9 mouse cellular contexts compared by ENCODE assay signal in the genomic region with DNA sequence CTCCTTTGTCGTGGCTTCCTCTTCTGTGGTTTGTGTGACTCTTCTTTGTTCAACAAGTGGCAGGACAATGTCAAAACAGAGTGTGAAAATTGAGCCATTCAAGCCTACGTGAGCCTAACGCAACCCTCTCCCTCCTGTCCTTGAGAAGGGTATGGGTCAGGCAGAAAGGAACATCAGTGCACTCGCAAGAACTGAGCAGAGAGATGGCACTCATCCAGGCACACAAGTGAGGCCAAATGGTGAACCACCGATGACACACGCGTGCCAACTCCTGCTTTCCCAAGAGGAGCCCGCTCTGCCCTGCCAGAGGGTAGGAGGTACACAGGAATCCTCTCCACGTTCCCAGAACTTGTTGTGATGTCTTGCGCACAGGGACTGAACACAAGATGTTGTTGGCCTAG. TPM values are rescaled to one million over a fixed set of nuclear protein-coding genes. Genes with fewer than 3 reads are reported as not detected.
DNase-seq lines count a peak whose midpoint lies in the region; ATAC-seq and TF ChIP-seq lines count a peak whose summit lies in the region.
"Had no signal": no experiment of that assay in that cellular context is flagged by ENCODE, and none has a peak within 500 bp of the region (broad histone marks: within the 10 kb centered on the region; RNA-seq: fewer than 3 reads in every experiment).

No protein-coding gene starts in this region.

- intact Hi-C loops in gastrocnemius, postnatal 14 days (cut with DNase I; ENCODE audit: low total_unique reads) = no loop called here

- no peaks in the 10 kb centered on the region for H3K36me3 ChIP-seq in liver, adult 2 months (ENCODE audit: control insufficient read depth, insufficient read depth, low read length)
- no peaks in the 10 kb centered on the region for H3K36me3 ChIP-seq in liver, embryonic 12.5 days
- no peaks in the 10 kb centered on the region for H3K36me3 ChIP-seq in forebrain, embryonic 13.5 days (ENCODE audit: poor library complexity, severe bottlenecking)
- H3K36me3 ChIP-seq: neural tube, embryonic 12.5 days had no signal

- H3K4me2 ChIP-seq in liver, embryonic 12.5 days = no peak overlapping the region
- no peak overlapping the region for H3K4me2 ChIP-seq in forebrain, embryonic 13.5 days
- H3K4me2 ChIP-seq: neural tube, embryonic 12.5 days had no signal

- peaks cover 44% of the 10 kb centered on the region for H3K4me1 ChIP-seq in liver, adult 2 months (ENCODE audit: control insufficient read depth, insufficient read depth, low read length)
- peaks cover 35% of the 10 kb centered on the region for H3K4me1 ChIP-seq in liver, embryonic 12.5 days
- H3K4me1 ChIP-seq in bone marrow macrophage, adult 2 months (ENCODE audit: control insufficient read depth, insufficient read depth, low read length) = peaks cover 58% of the 10 kb centered on the region
- H3K4me1 ChIP-seq in forebrain, embryonic 13.5 days = peaks cover 3% of the 10 kb centered on the region; the same call in 1 of the 2 replicates

- no peaks in the 10 kb centered on the region for H3K9me3 ChIP-seq in liver, embryonic 12.5 days (replicated peaks)
- H3K9me3 ChIP-seq in forebrain, embryonic 13.5 days (replicated peaks) = no peaks in the 10 kb centered on the region
- H3K9me3 ChIP-seq: neural tube, embryonic 12.5 days had no signal

- peak overlapping the region; percentile 89 for H3K27ac ChIP-seq in liver, adult 2 months (replicated peaks; ENCODE audit: insufficient read depth, low read depth, low read length)
- no peak overlapping the region for H3K27ac ChIP-seq in liver, embryonic 12.5 days
- H3K27ac ChIP-seq in bone marrow macrophage, adult 2 months (ENCODE audit: insufficient read depth, low read depth, low read length) = peak overlapping the region; percentile 81
- no peak overlapping the region for H3K27ac ChIP-seq in forebrain, embryonic 13.5 days
- H3K27ac ChIP-seq: neural tube, embryonic 12.5 days had no signal

- H3K9ac ChIP-seq in liver, adult 2 months (ENCODE audit: low read depth, low read length) = no peak overlapping the region; the same call in 1 of the 2 replicates
- no peak overlapping the region for H3K9ac ChIP-seq in liver, embryonic 12.5 days
- no peak overlapping the region for H3K9ac ChIP-seq in forebrain, embryonic 13.5 days
- H3K9ac ChIP-seq: neural tube, embryonic 12.5 days had no signal

- peak; percentile 98 for DNase-seq in liver, adult 2 months (ENCODE audit: extremely low read depth, low read depth, low spot score)
- peak; percentile 62 for DNase-seq in gastrocnemius, postnatal 14 days
- no peak for DNase-seq in urinary bladder, adult 18-20 months (ENCODE audit: low spot score in 2 of 2)
- DNase-seq in spleen, postnatal 14 days (ENCODE audit: low spot score in 2 of 2) = no peak

- H3K79me2 ChIP-seq in liver, adult 2 months (ENCODE audit: control insufficient read depth, insufficient read depth, low read length) = peaks cover 27% of the 10 kb centered on the region; the same call in 1 of the 2 replicates

- TF ChIP-seq CTCF in liver, adult 2 months (IDR thresholded peaks at IDR 0.05; ENCODE audit: low read depth, low read length) = no peak
- no peak for TF ChIP-seq CTCF in bone marrow macrophage, adult 2 months (IDR thresholded peaks at IDR 0.05; ENCODE audit: low read depth, low read length)

- H3K27me3 ChIP-seq in liver, adult 2 months (ENCODE audit: control insufficient read depth, insufficient read depth, low read length) = no peaks in the 10 kb centered on the region
- H3K27me3 ChIP-seq in liver, embryonic 12.5 days (replicated peaks) = no peaks in the 10 kb centered on the region
- H3K27me3 ChIP-seq in forebrain, embryonic 13.5 days = no peaks in the 10 kb centered on the region
- H3K27me3 ChIP-seq: neural tube, embryonic 12.5 days had no signal

- ATAC-seq in liver, embryonic 12.5 days = no peak
- ATAC-seq in megakaryocyte, adult 5-6 weeks (ENCODE audit: poor library complexity, severe bottlenecking) = peak; percentile 89
- no peak for ATAC-seq in forebrain, embryonic 13.5 days

- 24% methylated on average over 10 of the region's 10 CpGs for whole genome bisulfite sequencing in liver, adult 2 months
- 78% methylated on average over 10 of the region's 10 CpGs for WGBS in liver, embryonic 12.5 days (ENCODE audit: insufficient replicate concordance)
- WGBS in forebrain, embryonic 13.5 days = 73% methylated on average over 10 of the region's 10 CpGs

- H3K4me3 ChIP-seq in liver, adult 2 months (ENCODE audit: insufficient read depth, low read depth, low read length) = no peak overlapping the region
- H3K4me3 ChIP-seq in liver, embryonic 12.5 days = no peak overlapping the region
- no peak overlapping the region for H3K4me3 ChIP-seq in bone marrow macrophage, adult 2 months (ENCODE audit: insufficient read depth, low read length)
- no peak overlapping the region for H3K4me3 ChIP-seq in forebrain, embryonic 13.5 days
- H3K4me3 ChIP-seq: neural tube, embryonic 12.5 days had no signal

- TF ChIP-seq POLR2A in liver, adult 2 months (IDR thresholded peaks at IDR 0.05; ENCODE audit: extremely low read depth, insufficient read depth, low read length) = no peak
- no peak for TF ChIP-seq POLR2A in bone marrow macrophage, adult 2 months (IDR thresholded peaks at IDR 0.05; ENCODE audit: borderline replicate concordance, low read depth, low read length)

RNA-seq across cellular contexts. Expression of a gene that starts 50.2 kb away (rescaled TPM):
- 23.0 and 24.5 TPM in 2 replicates for total RNA-seq in liver, adult 2 months (2014; rRNA removed)
- 10.0 and 15.0 TPM in 2 replicates for polyA plus RNA-seq in liver, adult 2 months (2012; rRNA removed)
- polyA plus RNA-seq in liver, embryonic 12.5 days (2016; fragmentation: Nextera tagmentation; extraction: Ambion mirVana) = 1.1 and 1.6 TPM in 2 replicates
- polyA plus RNA-seq in bone marrow macrophage, adult 2 months (2012; ENCODE audit: insufficient read depth, insufficient read length, missing spikeins) = 8.2 and 10.5 TPM in 2 replicates
- total RNA-seq in gastrocnemius, postnatal 14 days (2021) = 10 to 100 TPM; 22.3 to 22.7 TPM
- total RNA-seq in megakaryocyte, adult 5-6 weeks (2015) = 2.1 and 3.0 TPM in 2 replicates
- total RNA-seq in megakaryocyte, adult 5-6 weeks (2017) = 2.3 and 3.8 TPM in 2 replicates
- polyA plus RNA-seq in forebrain, embryonic 13.5 days (2015; fragmentation: Nextera tagmentation; extraction: Ambion mirVana) = 1.0 and 1.3 TPM in 2 replicates

Comparison
In these comparisons a context has a peak if more than half of its experiments do, and no peak if none do; other contexts are left out.
1. H3K27ac ChIP-seq: peak in liver, adult 2 months (single experiment) and bone marrow macrophage, adult 2 months (single experiment); none in liver, embryonic 12.5 days (single experiment) and forebrain, embryonic 13.5 days (single experiment).
2. DNase-seq: peak in liver, adult 2 months (single experiment) and gastrocnemius, postnatal 14 days (single experiment); none in urinary bladder, adult 18-20 months (0 of 2) and spleen, postnatal 14 days (0 of 2).